Mouse (Mus musculus) megakaryocyte, adult 5-6 weeks (primary cell): Measurements from ENCODE around the gene Gm3532. TPM values are rescaled to one million over a fixed set of nuclear protein-coding genes. Genes with fewer than 3 reads are reported as not detected.
"Not testable (repeated sequence)": the region's sequence is repeated elsewhere in the genome, so short reads cannot be mapped to it uniquely, and the experiment has no call there.

ENCODE experiments used
- ATAC-seq: 2 replicates; pipeline ENCODE4 v1.8.0; 2016; ENCODE audit warnings: mild to moderate bottlenecking, inconsistent platforms; ENCODE audit not compliant: poor library complexity, severe bottlenecking
- total RNA-seq, 2 experiments: library from RNA; stranded (forward) in 1 of 2; stranded (reverse) in 1 of 2; fragments of 153-499, 151-499 nt in 1 of 2; fragments of 221-1000, 200-1000 nt in 1 of 2; gene quantifications; 2 replicates each; pipeline versions ENCODE4 v1.2.3 to v1.2.4; 2015 to 2017

Gm3532 gene
- total RNA-seq (2015) (not detected in 2 replicates), total RNA-seq (2017) (not detected in 2 replicates)

DNA sequence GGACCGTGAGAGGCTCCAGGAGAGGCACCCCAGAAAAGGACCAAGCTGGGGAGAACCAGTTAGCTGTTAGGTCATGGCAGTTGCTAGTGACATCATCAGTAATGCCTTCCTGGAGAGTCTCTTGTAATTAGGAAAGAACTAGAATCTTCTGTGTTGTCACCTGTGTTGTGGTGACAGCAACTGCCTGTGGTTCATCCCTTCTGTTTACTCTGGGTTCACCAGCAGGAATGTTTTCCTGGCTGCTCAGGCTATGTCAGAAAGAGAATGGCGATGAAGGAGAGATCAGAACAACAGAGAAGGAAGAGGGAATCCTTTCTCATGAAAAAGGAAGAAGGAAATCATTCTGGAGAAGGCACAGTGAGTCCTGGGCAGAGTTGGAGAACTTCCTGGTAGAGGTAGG, at the start of gene Gm3532:
Gene Gm3532 (plus strand): TSS at position 301 of the 400 bp plus-strand sequence.
- ATAC-seq: not testable (repeated sequence)

DNA sequence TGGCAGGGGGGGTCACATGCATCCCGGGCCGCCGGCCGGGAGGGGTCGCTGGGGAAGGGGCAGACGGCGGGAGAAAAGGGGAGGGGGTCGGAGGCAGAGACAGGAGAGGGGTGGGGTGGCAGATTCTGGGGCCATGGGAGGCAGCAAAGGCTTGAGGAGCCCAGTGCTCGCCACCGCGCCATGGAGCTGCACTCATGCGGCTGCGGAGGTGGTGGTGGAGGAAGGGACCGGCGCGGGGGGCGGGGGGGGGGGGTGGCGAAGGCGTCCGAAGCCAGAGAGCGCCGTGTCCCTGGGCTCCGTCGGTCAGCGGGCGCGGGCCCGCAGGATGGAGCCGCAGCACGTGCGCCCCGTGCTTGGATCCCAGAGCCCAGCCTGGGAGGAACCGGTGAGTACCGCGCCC, 36.9 kb upstream of the Gm3532 start, which contains the start of gene Gm3488:
Gene Gm3488 (plus strand): TSS at position 301 of the 400 bp plus-strand sequence.
- not testable (repeated sequence) for ATAC-seq

Other genes with a start within 250 kb of the Gm3532 start
- not detected in 2 replicates for gene Gm3542, start 203.6 kb upstream of the Gm3532 start, total RNA-seq (2015)
- not detected in 2 replicates for gene Gm3542, start 203.6 kb upstream of the Gm3532 start, total RNA-seq (2017)
- gene Gm3500, start 149.4 kb upstream of the Gm3532 start, total RNA-seq (2015): not detected in 2 replicates
- gene Gm3500, start 149.4 kb upstream of the Gm3532 start, total RNA-seq (2017): not detected in 2 replicates
- gene Gm3194, start 83.0 kb upstream of the Gm3532 start, total RNA-seq (2015): 0.21 TPM in 1 of 2 replicates, not detected in the other
- gene Gm3194, start 83.0 kb upstream of the Gm3532 start, total RNA-seq (2017): not detected in 2 replicates
- not detected in 2 replicates for gene Gm8246, start 60.7 kb upstream of the Gm3532 start, total RNA-seq (2015)
- gene Gm8246, start 60.7 kb upstream of the Gm3532 start, total RNA-seq (2017): not detected in 2 replicates
- not detected in 2 replicates for gene Gm3187, start 54.3 kb upstream of the Gm3532 start, total RNA-seq (2015)
- gene Gm3187, start 54.3 kb upstream of the Gm3532 start, total RNA-seq (2017): not detected in 2 replicates
- gene Gm3488, start 36.8 kb upstream of the Gm3532 start, total RNA-seq (2015): 0.21 TPM in 1 of 2 replicates, not detected in the other
- 0.11 TPM in 1 of 2 replicates, not detected in the other for gene Gm3488, start 36.8 kb upstream of the Gm3532 start, total RNA-seq (2017)
- not detected in 2 replicates for gene Gm8265, start 94.5 kb downstream of the Gm3532 start, total RNA-seq (2015)
- gene Gm8265, start 94.5 kb downstream of the Gm3532 start, total RNA-seq (2017): not detected in 2 replicates
- not detected in 2 replicates for gene Gm9603, start 149.0 kb downstream of the Gm3532 start, total RNA-seq (2015)
- not detected in 2 replicates for gene Gm9603, start 149.0 kb downstream of the Gm3532 start, total RNA-seq (2017)
- gene Gm3373, start 203.1 kb downstream of the Gm3532 start, total RNA-seq (2015): not detected in 2 replicates
- not detected in 2 replicates for gene Gm3373, start 203.1 kb downstream of the Gm3532 start, total RNA-seq (2017)